Mouse (Mus musculus): ENCODE measurements at regions not wholly inside any gene's neighbourhood (a gene's known extent, or its start where the extent isn't known, plus 50 kb on each side); places are given as distances from the start of the nearest gene placed in this dataset.

GRCm38 (mm10) chr10:21783478-21783877 is 98.5 kb upstream of the Sgk1 start:
- no peak for TF ChIP-seq CTCF (IDR thresholded peaks at IDR 0.05; ENCODE audit: extremely low read depth, insufficient read depth, insufficient read length, insufficient replicate concordance)
- no peak for TF ChIP-seq POLR2A (IDR thresholded peaks at IDR 0.05; ENCODE audit: low read depth, low read length)

All from spleen, adult 2 months (tissue).